Mouse (Mus musculus) forebrain, embryonic 13.5 days (tissue): ENCODE data around the gene Nudt16. TPM values are rescaled to one million over a fixed set of nuclear protein-coding genes. Genes with fewer than 3 reads are reported as not detected.
"Not testable (repeated sequence)": the region's sequence is repeated elsewhere in the genome, so short reads cannot be mapped to it uniquely, and the experiment has no call there.

Source experiments
- ATAC-seq: fragments of 200-750 bp; cut with Nextera tagmentation; 2 replicates; pipeline ENCODE4 v1.8.0; 2017
- H3K27ac ChIP-seq: fragments of 300-500 bp; sonication (generic); 2 replicates; pipeline ENCODE4 v1.5.1; 2015; ENCODE audit warnings: inconsistent platforms, mild to moderate bottlenecking, moderate library complexity
- H3K27me3 ChIP-seq: fragments of 300-500 bp; sonication (generic); 2 replicates; pipeline ENCODE4 v1.6.1; 2015; ENCODE audit warnings: mild to moderate bottlenecking, inconsistent platforms
- H3K36me3 ChIP-seq: fragments of 300-500 bp; sonication (generic); 2 replicates; pipeline ENCODE4 v1.6.1; 2015; ENCODE audit warnings: mild to moderate bottlenecking, inconsistent platforms; ENCODE audit not compliant: poor library complexity, severe bottlenecking
- H3K4me1 ChIP-seq: fragments of 300-500 bp; sonication (generic); 2 replicates; pipeline ENCODE4 v1.6.1; 2015; ENCODE audit warnings: inconsistent platforms
- H3K4me2 ChIP-seq: fragments of 300-500 bp; sonication (generic); 2 replicates; pipeline ENCODE4 v1.6.1; 2015; ENCODE audit warnings: inconsistent platforms, mild to moderate bottlenecking, moderate library complexity
- H3K4me3 ChIP-seq: fragments of 300-500 bp; sonication (generic); 2 replicates; pipeline ENCODE4 v1.5.1; 2015; ENCODE audit warnings: mild to moderate bottlenecking, inconsistent platforms
- H3K9ac ChIP-seq: fragments of 300-500 bp; sonication (generic); 2 replicates; pipeline ENCODE4 v1.6.1; 2015; ENCODE audit warnings: mild to moderate bottlenecking, inconsistent platforms
- H3K9me3 ChIP-seq: fragments of 300-500 bp; sonication (generic); replicated peaks from 2 replicates; pipeline ENCODE4 v1.6.1; 2016; ENCODE audit warnings: inconsistent platforms
- WGBS: fragments of 180-500 bp; shearing (Covaris S2); methylation state at CpG from one replicate; pipeline ENCODE4 v1.1.7; 2015; 5-methylcytosine and 5-hydroxymethylcytosine counted together
- polyA plus RNA-seq: library from polyadenylated mRNA; unstranded; fragments of >200 nt; fragmentation: Nextera tagmentation; extraction: Ambion mirVana; gene quantifications from 2 replicates; pipeline ENCODE4 v1.2.1, GENCODE M21; 2015

Gene Nudt16
- 22.5 and 23.3 TPM in 2 replicates for polyA plus RNA-seq

GRCm38 (mm10) chr9:105131253-105132001, at the start of gene Nudt16:
Gene Nudt16 (minus strand): TSS chr9:105131824.
- WGBS: under 1% methylated on average over 59 of the region's 60 CpGs
- peak within 1 kb of the TSS; percentile 83 for H3K27ac ChIP-seq
- H3K27me3 ChIP-seq: no peaks in the 10 kb centered on the region
- H3K4me2 ChIP-seq: peak within 1 kb of the TSS; percentile 88
- H3K4me3 ChIP-seq: peak within 1 kb of the TSS; percentile 76
- H3K9ac ChIP-seq: peak within 1 kb of the TSS; percentile 84
- peak; percentile 99 for ATAC-seq
- no peaks in the 10 kb centered on the region for H3K36me3 ChIP-seq
- H3K9me3 ChIP-seq: no peaks in the 10 kb centered on the region
- peaks cover 25% of the 10 kb centered on the region for H3K4me1 ChIP-seq

- Histone ChIP-seq H3K27ac (no peak within 1 kb of the TSS), H3K9ac (no peak within 1 kb of the TSS), H3K36me3 (no peaks in the 10 kb centered on the region), H3K27me3 (no peaks in the 10 kb centered on the region), H3K4me3 (no peak within 1 kb of the TSS), H3K9me3 (no peaks in the 10 kb centered on the region), H3K4me2 (no peak within 1 kb of the TSS), H3K4me1 (no peaks in the 10 kb centered on the region)
- ATAC-seq: no peak
- WGBS: 84% methylated on average over 6 of the region's 6 CpGs
Measured at GRCm38 (mm10) chr9:105144992-105145391, 13.4 kb upstream of the Nudt16 start, which contains the start of gene 1700080E11Rik. Gene 1700080E11Rik (minus strand): TSS chr9:105145092.

GRCm38 (mm10) chr9:105139204-105139603, 7.6 kb upstream of the Nudt16 start:
- Histone ChIP-seq H3K27ac (no peak overlapping the region), H3K4me3 (no peak overlapping the region), H3K9ac (no peak overlapping the region), H3K4me1 (no peaks in the 10 kb centered on the region), H3K36me3 (no peaks in the 10 kb centered on the region), H3K4me2 (no peak overlapping the region), H3K9me3 (no peaks in the 10 kb centered on the region; the same call in 1 of the 2 replicates), H3K27me3 (no peaks in the 10 kb centered on the region)
- ATAC-seq: no peak
- 85% methylated on average over 6 of the region's 6 CpGs for WGBS

- H3K4me3 ChIP-seq: no peak overlapping the region
- H3K9me3 ChIP-seq: no peaks in the 10 kb centered on the region; the same call in 1 of the 2 replicates
- H3K27me3 ChIP-seq: no peaks in the 10 kb centered on the region
- ATAC-seq: no peak
- no peak overlapping the region for H3K9ac ChIP-seq
- no peaks in the 10 kb centered on the region for H3K36me3 ChIP-seq
- H3K27ac ChIP-seq: no peak overlapping the region
- WGBS: 36% methylated on average over 1 of the region's 1 CpGs
- H3K4me1 ChIP-seq: peaks cover 4% of the 10 kb centered on the region; the same call in 1 of the 2 replicates
- no peak overlapping the region for H3K4me2 ChIP-seq
Measured at GRCm38 (mm10) chr9:105136404-105136803, 4.8 kb upstream of the Nudt16 start.

- Histone ChIP-seq H3K9me3 (no peaks in the 10 kb centered on the region; the same call in 1 of the 2 replicates), H3K27ac (no peak overlapping the region), H3K36me3 (no peaks in the 10 kb centered on the region), H3K4me1 (peaks cover 20% of the 10 kb centered on the region), H3K4me3 (no peak overlapping the region), H3K27me3 (no peaks in the 10 kb centered on the region), H3K9ac (no peak overlapping the region), H3K4me2 (no peak overlapping the region)
- WGBS: 82% methylated on average over 5 of the region's 5 CpGs
- ATAC-seq: no peak
Measured at GRCm38 (mm10) chr9:105134536-105134935, 2.9 kb upstream of the Nudt16 start.

- H3K9ac ChIP-seq: peak overlapping the region; percentile 84; the same call in 1 of the 2 replicates
- peak overlapping the region; percentile 88 for H3K4me2 ChIP-seq
- no peaks in the 10 kb centered on the region for H3K9me3 ChIP-seq
- no peaks in the 10 kb centered on the region for H3K27me3 ChIP-seq
- 21% methylated on average over 5 of the region's 5 CpGs for WGBS
- H3K4me3 ChIP-seq: peak overlapping the region; percentile 76
- H3K27ac ChIP-seq: peak overlapping the region; percentile 83; the same call in 1 of the 2 replicates
- ATAC-seq: no peak; the same call in none of the 2 replicates
- H3K36me3 ChIP-seq: no peaks in the 10 kb centered on the region
- H3K4me1 ChIP-seq: peaks cover 25% of the 10 kb centered on the region
Measured at GRCm38 (mm10) chr9:105132002-105132367, 361 bp upstream of the Nudt16 start.

- WGBS: 91% methylated on average over 8 of the region's 8 CpGs
- Histone ChIP-seq H3K4me1 (peaks cover 25% of the 10 kb centered on the region), H3K27ac (no peak overlapping the region), H3K9me3 (no peaks in the 10 kb centered on the region), H3K27me3 (no peaks in the 10 kb centered on the region), H3K36me3 (no peaks in the 10 kb centered on the region), H3K4me3 (peak overlapping the region; percentile 76; the same call in 1 of the 2 replicates), H3K4me2 (peak overlapping the region; percentile 88), H3K9ac (0 out of 2 replicates have a peak overlapping the region, but pooled peaks have one; percentile 84)
- no peak for ATAC-seq
Measured at GRCm38 (mm10) chr9:105130331-105130730, 1.3 kb downstream of the Nudt16 start.

GRCm38 (mm10) chr9:105125206-105125605, 6.4 kb downstream of the Nudt16 start:
- H3K9ac ChIP-seq, H3K27ac ChIP-seq, ATAC-seq, H3K4me2 ChIP-seq, H3K4me3 ChIP-seq, H3K27me3 ChIP-seq, H3K36me3 ChIP-seq, H3K9me3 ChIP-seq: not testable (repeated sequence)
- 84% methylated on average over 3 of the region's 3 CpGs for WGBS
- H3K4me1 ChIP-seq: peaks cover 11% of the 10 kb centered on the region

GRCm38 (mm10) chr9:105103893-105104292, 27.7 kb downstream of the Nudt16 start:
- no peak for ATAC-seq
- Histone ChIP-seq H3K27me3 (no peaks in the 10 kb centered on the region), H3K36me3 (no peaks in the 10 kb centered on the region), H3K27ac (no peak overlapping the region), H3K4me3 (no peak overlapping the region), H3K4me1 (no peaks in the 10 kb centered on the region), H3K4me2 (no peak overlapping the region), H3K9ac (no peak overlapping the region), H3K9me3 (no peaks in the 10 kb centered on the region)
- WGBS: 89% methylated on average over 5 of the region's 5 CpGs

GRCm38 (mm10) chr9:105101911-105102310, 29.7 kb downstream of the Nudt16 start:
- ATAC-seq: no peak
- no peak overlapping the region for H3K9ac ChIP-seq
- no peaks in the 10 kb centered on the region for H3K4me1 ChIP-seq
- no peak overlapping the region for H3K4me3 ChIP-seq
- no peaks in the 10 kb centered on the region for H3K9me3 ChIP-seq
- H3K36me3 ChIP-seq: no peaks in the 10 kb centered on the region
- WGBS: 58% methylated on average over 1 of the region's 1 CpGs
- no peak overlapping the region for H3K4me2 ChIP-seq
- H3K27me3 ChIP-seq: no peaks in the 10 kb centered on the region
- no peak overlapping the region for H3K27ac ChIP-seq

GRCm38 (mm10) chr9:105100807-105101570, 30.6 kb downstream of the Nudt16 start:
- no peak overlapping the region for H3K4me3 ChIP-seq

GRCm38 (mm10) chr9:105080246-105080645, 51.4 kb downstream of the Nudt16 start:
- H3K9ac ChIP-seq: no peak overlapping the region
- H3K27me3 ChIP-seq: no peaks in the 10 kb centered on the region
- no peaks in the 10 kb centered on the region for H3K9me3 ChIP-seq
- peaks cover 20% of the 10 kb centered on the region for H3K36me3 ChIP-seq
- H3K4me2 ChIP-seq: no peak overlapping the region
- H3K4me1 ChIP-seq: no peaks in the 10 kb centered on the region
- no peak overlapping the region for H3K4me3 ChIP-seq
- no peak overlapping the region for H3K27ac ChIP-seq
- 89% methylated on average over 3 of the region's 3 CpGs for WGBS
- no peak for ATAC-seq

More at GRCm38 (mm10) chr9:105100807-105101570, 30.6 kb downstream of the Nudt16 start:
- Histone ChIP-seq H3K36me3 (no peaks in the 10 kb centered on the region), H3K27me3 (no peaks in the 10 kb centered on the region), H3K27ac (no peak overlapping the region), H3K9ac (no peak overlapping the region), H3K4me1 (no peaks in the 10 kb centered on the region), H3K9me3 (no peaks in the 10 kb centered on the region), H3K4me2 (no peak overlapping the region)
- no peak for ATAC-seq
- 77% methylated on average over 15 of the region's 15 CpGs for whole genome bisulfite sequencing
